Mouse (Mus musculus): ENCODE measurements around the gene Cyp2j7. TPM values are rescaled to one million over a fixed set of nuclear protein-coding genes. Genes with fewer than 3 reads are reported as not detected.
A peak's percentile ranks its signal among the peaks of the same experiment; 100 is the strongest.
"Not testable (repeated sequence)": the region's sequence is repeated elsewhere in the genome, so short reads cannot be mapped to it uniquely, and the experiment has no call there.

Cyp2j7 gene
- under 1 TPM in 1 of 2 experiments, not detected in 1; 0.21 TPM for total RNA-seq (2021)
- long read RNA-seq, experiment 1, partial matches to known transcripts, result 0 of 1 reads
- long read RNA-seq, experiment 1, other reads (novel, unspliced or antisense), result 1 of 1 reads
- long read RNA-seq, experiment 2, result 0 reads

- no peak for DNase-seq (ENCODE audit: low spot score in 2 of 2)
Measured at GRCm38 (mm10) chr4:96236559-96236958, at the start of gene Cyp2j7. Gene Cyp2j7 (minus strand): TSS chr4:96236659.

- DNase-seq (ENCODE audit: low spot score in 2 of 2), result not testable (repeated sequence)
Measured at GRCm38 (mm10) chr4:96276896-96277295, 40.4 kb upstream of the Cyp2j7 start.

- DNase-seq (ENCODE audit: low spot score in 2 of 2), result peak; percentile 43 to 77
Measured at GRCm38 (mm10) chr4:96273907-96274306, 37.4 kb upstream of the Cyp2j7 start.

GRCm38 (mm10) chr4:96196701-96197100, 39.8 kb downstream of the Cyp2j7 start:
- no peak for DNase-seq (ENCODE audit: low spot score in 2 of 2)

- not testable (repeated sequence) for DNase-seq (ENCODE audit: low spot score in 2 of 2)
Measured at GRCm38 (mm10) chr4:96189321-96189720, 47.1 kb downstream of the Cyp2j7 start.

GRCm38 (mm10) chr4:96188671-96189070, 47.8 kb downstream of the Cyp2j7 start:
- not testable (repeated sequence) for DNase-seq (ENCODE audit: low spot score in 2 of 2)

GRCm38 (mm10) chr4:96188146-96188545, 48.3 kb downstream of the Cyp2j7 start:
- not testable (repeated sequence) for DNase-seq (ENCODE audit: low spot score in 2 of 2)

GRCm38 (mm10) chr4:96184716-96185115, 51.7 kb downstream of the Cyp2j7 start:
- not testable (repeated sequence) for DNase-seq (ENCODE audit: low spot score in 2 of 2)

GRCm38 (mm10) chr4:96162839-96163238, 73.6 kb downstream of the Cyp2j7 start:
- peak in 1 of 2 experiments; percentile 17 for DNase-seq (ENCODE audit: low spot score in 2 of 2)

GRCm38 (mm10) chr4:96161575-96161974, 74.9 kb downstream of the Cyp2j7 start:
- DNase-seq (ENCODE audit: low spot score in 2 of 2), result no peak

Other genes starting within 250 kb of the Cyp2j7 start
- gene Cyp2j13, start 159.1 kb downstream of the Cyp2j7 start, total RNA-seq (2021), result 1 to 10 TPM in 1 of 2 experiments, under 1 TPM in 1; 0.90 to 1.1 TPM
- 1 to 10 TPM; 1.1 to 1.8 TPM for gene Cyp2j12, start 95.5 kb downstream of the Cyp2j7 start, total RNA-seq (2021)
- gene Cyp2j11, start 112.0 kb upstream of the Cyp2j7 start, total RNA-seq (2021), result not detected